Mouse (Mus musculus) testis, adult 2 months (tissue): Measurements from ENCODE around the gene F12. TPM values are rescaled to one million over a fixed set of nuclear protein-coding genes. Genes with fewer than 3 reads are reported as not detected.

Experiments used
- H3K27ac ChIP-seq: fragments of 200-500 bp; 2 replicates; pipeline ENCODE4 v1.5.1; 2012; ENCODE audit warnings: low read depth, low read length; ENCODE audit not compliant: control insufficient read depth, insufficient read depth
- H3K27me3 ChIP-seq: fragments of 200-500 bp; 2 replicates; pipeline ENCODE4 v1.6.1; 2012; ENCODE audit warnings: mild to moderate bottlenecking, low read length, moderate library complexity; ENCODE audit not compliant: control insufficient read depth, insufficient read depth
- H3K36me3 ChIP-seq: fragments of 200-500 bp; 2 replicates; pipeline ENCODE4 v1.6.1; 2012; ENCODE audit warnings: mild to moderate bottlenecking, low read length; ENCODE audit not compliant: control insufficient read depth, insufficient read depth
- H3K4me1 ChIP-seq: fragments of 200-500 bp; 2 replicates; pipeline ENCODE4 v1.6.1; 2012; ENCODE audit warnings: low read length; ENCODE audit not compliant: control insufficient read depth, insufficient read depth
- H3K4me3 ChIP-seq: fragments of 200-500 bp; 2 replicates; pipeline ENCODE4 v1.5.1; 2012; ENCODE audit warnings: low read depth, mild to moderate bottlenecking, low read length, moderate library complexity, mixed read lengths; ENCODE audit not compliant: control insufficient read depth
- CTCF ChIP-seq: fragments of 200-500 bp; IDR thresholded peaks from 2 replicates; pipeline ENCODE4 v1.5.1; 2012; ENCODE audit warnings: low read depth, mild to moderate bottlenecking, inconsistent platforms, low read length, moderate library complexity; ENCODE audit not compliant: control insufficient read depth, insufficient read depth, insufficient replicate concordance
- POLR2A ChIP-seq: fragments of 200-500 bp; IDR thresholded peaks from 2 replicates; pipeline ENCODE4 v1.6.1; 2012; ENCODE audit warnings: low read depth, mild to moderate bottlenecking, inconsistent platforms, low read length, moderate library complexity; ENCODE audit not compliant: control insufficient read depth
- polyA plus RNA-seq: library from polyadenylated mRNA; depleted of rRNA; stranded (reverse); fragments of >200 nt; gene quantifications from 2 replicates; pipeline ENCODE4 v1.2.3, GENCODE M21; 2012

The F12 gene
- polyA plus RNA-seq, 1 experiment: 3.0 TPM

- Histone ChIP-seq H3K4me1 (peaks cover 7% of the 10 kb centered on the region; the same call in 1 of the 2 replicates), H3K27ac (no peak overlapping the region), H3K27me3 (no peaks in the 10 kb centered on the region), H3K4me3 (no peak overlapping the region; the same call in 1 of the 2 replicates), H3K36me3 (no peaks in the 10 kb centered on the region)
- TF ChIP-seq CTCF (no peak), POLR2A (no peak)
These were observed 47.5 kb downstream of the F12 start for GRCm38 (mm10) chr13:55378907-55379580.

GRCm38 (mm10) chr13:55375877-55376276 lies 50.7 kb downstream of the F12 start:
- TF ChIP-seq POLR2A (no peak), CTCF (no peak)
- H3K27ac ChIP-seq: no peak overlapping the region
- no peaks in the 10 kb centered on the region for H3K36me3 ChIP-seq
- peaks cover 7% of the 10 kb centered on the region; the same call in 1 of the 2 replicates for H3K4me1 ChIP-seq
- no peak overlapping the region for H3K4me3 ChIP-seq
- no peaks in the 10 kb centered on the region for H3K27me3 ChIP-seq

DNA sequence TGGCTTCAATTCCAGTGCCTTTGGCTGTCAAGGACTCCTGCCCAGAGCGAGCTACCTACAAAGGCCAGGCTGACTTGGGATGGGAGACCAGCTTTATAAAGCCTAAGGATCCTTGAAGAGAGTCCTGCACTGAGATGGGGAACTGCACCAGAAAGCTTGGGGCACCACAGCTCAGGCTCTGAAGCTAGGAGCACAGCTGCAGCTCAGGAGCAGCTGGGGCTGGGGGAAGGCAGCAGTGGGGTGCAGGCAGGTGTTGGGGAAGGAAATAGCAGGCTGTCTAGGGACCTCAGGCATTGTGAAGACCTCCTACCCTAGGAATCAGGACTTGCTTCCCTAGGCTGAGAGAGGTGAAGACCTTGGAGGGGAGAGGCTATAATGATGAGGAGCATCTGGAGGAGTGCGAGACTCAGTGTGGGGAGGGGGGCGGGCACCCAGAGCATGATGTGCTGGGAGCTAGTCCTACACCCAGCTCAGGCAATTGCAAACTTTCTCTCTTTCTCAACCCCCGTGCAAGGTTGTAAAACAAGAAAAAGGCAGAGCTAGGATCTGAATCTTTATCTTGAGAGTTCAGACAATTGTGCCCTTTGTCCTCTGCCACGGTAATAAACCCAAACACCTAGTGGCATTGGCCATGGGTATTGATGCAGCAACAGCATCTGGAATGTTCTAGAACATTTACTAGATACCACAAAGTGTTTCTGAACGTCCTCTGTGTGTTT lies 52.2 kb downstream of the F12 start:
- H3K27ac ChIP-seq: no peak overlapping the region
- no peaks in the 10 kb centered on the region for H3K27me3 ChIP-seq
- no peak overlapping the region for H3K4me3 ChIP-seq
- no peaks in the 10 kb centered on the region for H3K36me3 ChIP-seq
- H3K4me1 ChIP-seq: peaks cover 7% of the 10 kb centered on the region; the same call in 1 of the 2 replicates
- TF ChIP-seq CTCF (no peak), POLR2A (no peak)

- Histone ChIP-seq H3K4me3 (no peak overlapping the region), H3K27ac (no peak overlapping the region), H3K27me3 (no peaks in the 10 kb centered on the region), H3K36me3 (no peaks in the 10 kb centered on the region), H3K4me1 (no peaks in the 10 kb centered on the region)
- TF ChIP-seq POLR2A (no peak), CTCF (no peak)
These were observed 54.9 kb downstream of the F12 start for GRCm38 (mm10) chr13:55371740-55372139.

DNA sequence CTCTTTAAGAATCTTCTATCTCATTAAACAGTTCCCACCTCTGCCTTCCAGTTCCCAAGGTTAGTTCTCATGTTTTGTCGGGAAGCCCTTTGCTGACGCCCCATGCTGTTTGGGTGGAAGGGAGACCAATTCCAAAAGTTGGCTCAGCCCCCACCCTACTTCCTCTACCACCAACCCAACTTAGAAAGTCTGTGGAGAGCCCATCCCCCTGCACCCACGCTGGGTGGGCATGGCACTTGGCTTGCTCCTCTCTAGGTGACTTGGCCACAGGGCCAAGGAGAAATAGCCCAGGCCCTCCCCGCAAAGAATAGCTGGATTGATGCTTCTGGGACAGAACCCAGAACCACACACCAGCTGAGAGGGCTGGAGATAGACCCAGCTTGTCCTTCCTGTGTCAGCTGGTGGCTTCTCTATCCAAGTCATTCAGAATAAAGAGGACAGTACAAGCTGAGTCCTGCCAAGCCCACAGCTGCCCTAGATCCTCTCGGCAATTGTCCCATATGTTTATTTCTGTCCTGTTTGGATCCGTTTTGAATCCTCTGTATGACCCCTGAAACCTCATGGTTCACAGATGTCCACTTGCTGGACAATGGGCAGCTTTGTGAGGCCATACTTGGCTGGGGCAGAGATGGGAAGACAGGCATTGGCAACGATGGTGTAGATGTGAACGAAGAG lies 55.4 kb downstream of the F12 start:
- TF ChIP-seq POLR2A (no peak), CTCF (no peak)
- no peaks in the 10 kb centered on the region for H3K4me1 ChIP-seq
- no peak overlapping the region for H3K27ac ChIP-seq
- no peak overlapping the region for H3K4me3 ChIP-seq
- no peaks in the 10 kb centered on the region for H3K27me3 ChIP-seq
- H3K36me3 ChIP-seq: no peaks in the 10 kb centered on the region

- TF ChIP-seq POLR2A (no peak), CTCF (no peak)
- Histone ChIP-seq H3K27me3 (no peaks in the 10 kb centered on the region), H3K36me3 (no peaks in the 10 kb centered on the region), H3K4me1 (no peaks in the 10 kb centered on the region), H3K27ac (no peak overlapping the region), H3K4me3 (no peak overlapping the region)
These were observed 56.4 kb downstream of the F12 start for GRCm38 (mm10) chr13:55370234-55370633.

- H3K4me3 ChIP-seq: no peak within 1 kb of the TSS
These were observed 57.0 kb downstream of the F12 start, which contains the start of gene Rgs14 for GRCm38 (mm10) chr13:55369531-55370114. Gene Rgs14, plus strand, starts transcription at chr13:55369732.

More at GRCm38 (mm10) chr13:55369531-55370114, 57.0 kb downstream of the F12 start, which contains the start of gene Rgs14:
- Histone ChIP-seq H3K27me3 (no peaks in the 10 kb centered on the region), H3K27ac (no peak within 1 kb of the TSS), H3K4me1 (no peaks in the 10 kb centered on the region), H3K36me3 (no peaks in the 10 kb centered on the region)
- TF ChIP-seq POLR2A (no peak), CTCF (no peak)
